Mouse (Mus musculus): ENCODE measurements at regions not wholly inside any gene's neighbourhood (a gene's known extent, or its start where the extent isn't known, plus 50 kb on each side); places are given as distances from the start of the nearest gene placed in this dataset.

- no peak for ATAC-seq (ENCODE audit: low FRiP score, low read depth)
- no peaks in the 10 kb centered on the region for H3K4me1 ChIP-seq
- H3K4me2 ChIP-seq (replicated peaks) = no peak overlapping the region
- H3K27me3 ChIP-seq = no peaks in the 10 kb centered on the region
- H3K9ac ChIP-seq (replicated peaks) = no peak overlapping the region
- no peak overlapping the region for H3K4me3 ChIP-seq
- no peaks in the 10 kb centered on the region for H3K36me3 ChIP-seq
- no peak overlapping the region for H3K27ac ChIP-seq (replicated peaks)
- WGBS = 93% methylated on average over 13 of the region's 13 CpGs
- no peaks in the 10 kb centered on the region for H3K9me3 ChIP-seq
These were observed 457.1 kb downstream of the Tmem38b start for GRCm38 (mm10) chr4:54282934-54283333.

- no peaks in the 10 kb centered on the region for H3K4me1 ChIP-seq
- ATAC-seq (ENCODE audit: low FRiP score, low read depth) = no peak
- no peak overlapping the region for H3K27ac ChIP-seq (replicated peaks)
- no peaks in the 10 kb centered on the region for H3K9me3 ChIP-seq
- no peak overlapping the region for H3K4me2 ChIP-seq (replicated peaks)
- 83% methylated on average over 1 of the region's 1 CpGs for WGBS
- no peaks in the 10 kb centered on the region for H3K27me3 ChIP-seq
- no peak overlapping the region for H3K4me3 ChIP-seq
- H3K9ac ChIP-seq (replicated peaks) = no peak overlapping the region
- no peaks in the 10 kb centered on the region for H3K36me3 ChIP-seq
These were observed 488.0 kb downstream of the Tmem38b start for GRCm38 (mm10) chr4:54313804-54314203.

GRCm38 (mm10) chr4:54324851-54325250 lies 499.0 kb downstream of the Tmem38b start:
- Histone ChIP-seq H3K4me3 (no peak overlapping the region), H3K4me1 (peaks cover 15% of the 10 kb centered on the region), H3K4me2 (replicated peaks) (no peak overlapping the region), H3K36me3 (no peaks in the 10 kb centered on the region), H3K27me3 (no peaks in the 10 kb centered on the region), H3K9ac (replicated peaks) (no peak overlapping the region), H3K9me3 (no peaks in the 10 kb centered on the region), H3K27ac (replicated peaks) (no peak overlapping the region)
- WGBS = 66% methylated on average over 5 of the region's 5 CpGs
- no peak for ATAC-seq (ENCODE audit: low FRiP score, low read depth)

GRCm38 (mm10) chr4:54328273-54328672 lies 502.4 kb downstream of the Tmem38b start:
- 76% methylated on average over 5 of the region's 5 CpGs for WGBS
- Histone ChIP-seq H3K4me2 (replicated peaks) (no peak overlapping the region), H3K27ac (replicated peaks) (no peak overlapping the region), H3K4me3 (no peak overlapping the region), H3K4me1 (peaks cover 41% of the 10 kb centered on the region), H3K9me3 (no peaks in the 10 kb centered on the region), H3K27me3 (no peaks in the 10 kb centered on the region), H3K36me3 (no peaks in the 10 kb centered on the region), H3K9ac (replicated peaks) (no peak overlapping the region)
- no peak for ATAC-seq (ENCODE audit: low FRiP score, low read depth)

- ATAC-seq (ENCODE audit: low FRiP score, low read depth) = peak; percentile 79
- no peak overlapping the region for H3K4me3 ChIP-seq
- peaks cover 46% of the 10 kb centered on the region for H3K4me1 ChIP-seq
- no peak overlapping the region; the same call in 1 of the 2 replicates for H3K4me2 ChIP-seq (replicated peaks)
- no peaks in the 10 kb centered on the region for H3K36me3 ChIP-seq
- H3K9ac ChIP-seq (replicated peaks) = no peak overlapping the region
- no peaks in the 10 kb centered on the region for H3K27me3 ChIP-seq
- WGBS = 57% methylated on average over 17 of the region's 17 CpGs
- H3K9me3 ChIP-seq = no peaks in the 10 kb centered on the region
- peak overlapping the region; percentile 63 for H3K27ac ChIP-seq (replicated peaks)
These were observed 503.0 kb downstream of the Tmem38b start for GRCm38 (mm10) chr4:54328711-54329427.

GRCm38 (mm10) chr4:54330686-54331085 lies 504.8 kb downstream of the Tmem38b start:
- H3K27me3 ChIP-seq = no peaks in the 10 kb centered on the region
- WGBS = 86% methylated on average over 3 of the region's 3 CpGs
- H3K36me3 ChIP-seq = no peaks in the 10 kb centered on the region
- no peak overlapping the region for H3K27ac ChIP-seq (replicated peaks)
- no peak overlapping the region for H3K4me3 ChIP-seq
- peaks cover 46% of the 10 kb centered on the region for H3K4me1 ChIP-seq
- H3K9ac ChIP-seq (replicated peaks) = no peak overlapping the region
- H3K4me2 ChIP-seq (replicated peaks) = no peak overlapping the region
- no peak for ATAC-seq (ENCODE audit: low FRiP score, low read depth)
- no peaks in the 10 kb centered on the region for H3K9me3 ChIP-seq

- Histone ChIP-seq H3K9me3 (no peaks in the 10 kb centered on the region), H3K4me2 (replicated peaks) (no peak overlapping the region), H3K4me3 (no peak overlapping the region), H3K4me1 (peaks cover 46% of the 10 kb centered on the region), H3K9ac (replicated peaks) (no peak overlapping the region), H3K27ac (replicated peaks) (peak overlapping the region; percentile 68), H3K27me3 (no peaks in the 10 kb centered on the region), H3K36me3 (no peaks in the 10 kb centered on the region)
- WGBS = 38% methylated on average over 12 of the region's 12 CpGs
- peak; percentile 65; the same call in 1 of the 2 replicates for ATAC-seq (ENCODE audit: low FRiP score, low read depth)
These were observed 505.9 kb downstream of the Tmem38b start for GRCm38 (mm10) chr4:54331588-54332211.

GRCm38 (mm10) chr4:54332261-54332660 lies 506.4 kb downstream of the Tmem38b start:
- Histone ChIP-seq H3K27me3 (no peaks in the 10 kb centered on the region), H3K4me1 (peaks cover 46% of the 10 kb centered on the region), H3K36me3 (no peaks in the 10 kb centered on the region), H3K9ac (replicated peaks) (no peak overlapping the region), H3K9me3 (no peaks in the 10 kb centered on the region), H3K4me3 (no peak overlapping the region), H3K27ac (replicated peaks) (peak overlapping the region; percentile 68), H3K4me2 (replicated peaks) (no peak overlapping the region)
- ATAC-seq (ENCODE audit: low FRiP score, low read depth) = no peak
- 75% methylated on average over 7 of the region's 7 CpGs for WGBS

- H3K27me3 ChIP-seq = no peaks in the 10 kb centered on the region
- WGBS = 66% methylated on average over 1 of the region's 1 CpGs
- no peaks in the 10 kb centered on the region for H3K36me3 ChIP-seq
- no peak overlapping the region for H3K9ac ChIP-seq (replicated peaks)
- H3K4me1 ChIP-seq = peaks cover 2% of the 10 kb centered on the region; the same call in 1 of the 2 replicates
- no peak overlapping the region for H3K27ac ChIP-seq (replicated peaks)
- H3K4me2 ChIP-seq (replicated peaks) = no peak overlapping the region
- no peaks in the 10 kb centered on the region for H3K9me3 ChIP-seq
- ATAC-seq (ENCODE audit: low FRiP score, low read depth) = no peak
- H3K4me3 ChIP-seq = no peak overlapping the region
These were observed 512.7 kb downstream of the Tmem38b start for GRCm38 (mm10) chr4:54338556-54338955.

GRCm38 (mm10) chr4:54340106-54340505 lies 514.3 kb downstream of the Tmem38b start:
- no peaks in the 10 kb centered on the region for H3K9me3 ChIP-seq
- 85% methylated on average over 1 of the region's 1 CpGs for WGBS
- H3K27me3 ChIP-seq = no peaks in the 10 kb centered on the region
- no peaks in the 10 kb centered on the region for H3K36me3 ChIP-seq
- ATAC-seq (ENCODE audit: low FRiP score, low read depth) = no peak
- no peaks in the 10 kb centered on the region for H3K4me1 ChIP-seq
- no peak overlapping the region for H3K27ac ChIP-seq (replicated peaks)
- H3K4me2 ChIP-seq (replicated peaks) = no peak overlapping the region
- H3K4me3 ChIP-seq = no peak overlapping the region
- H3K9ac ChIP-seq (replicated peaks) = no peak overlapping the region

- Histone ChIP-seq H3K4me2 (replicated peaks) (no peak overlapping the region), H3K4me1 (peaks cover 14% of the 10 kb centered on the region), H3K27me3 (no peaks in the 10 kb centered on the region), H3K9me3 (no peaks in the 10 kb centered on the region), H3K4me3 (no peak overlapping the region), H3K27ac (replicated peaks) (peak overlapping the region; percentile 72), H3K36me3 (no peaks in the 10 kb centered on the region), H3K9ac (replicated peaks) (no peak overlapping the region)
- WGBS = 55% methylated on average over 8 of the region's 8 CpGs
- peak; percentile 41; the same call in 1 of the 2 replicates for ATAC-seq (ENCODE audit: low FRiP score, low read depth)
These were observed 528.0 kb downstream of the Tmem38b start for GRCm38 (mm10) chr4:54353657-54354390.

- Histone ChIP-seq H3K9ac (replicated peaks) (no peak overlapping the region), H3K27me3 (no peaks in the 10 kb centered on the region), H3K4me1 (peaks cover 14% of the 10 kb centered on the region), H3K9me3 (no peaks in the 10 kb centered on the region), H3K4me2 (replicated peaks) (no peak overlapping the region), H3K4me3 (no peak overlapping the region), H3K36me3 (no peaks in the 10 kb centered on the region), H3K27ac (replicated peaks) (peak overlapping the region; percentile 72)
- 21% methylated on average over 4 of the region's 4 CpGs for WGBS
- peak; percentile 90 for ATAC-seq (ENCODE audit: low FRiP score, low read depth)
These were observed 528.5 kb downstream of the Tmem38b start for GRCm38 (mm10) chr4:54354391-54354726.
